Mouse (Mus musculus) megakaryocyte progenitor cell, adult 5-6 weeks (primary cell): ENCODE results near the gene 2410004B18Rik. TPM values are rescaled to one million over a fixed set of nuclear protein-coding genes. Genes with fewer than 3 reads are reported as not detected.
A peak's percentile ranks its signal among the peaks of the same experiment; 100 is the strongest.
"Not testable (repeated sequence)": the region's sequence is repeated elsewhere in the genome, so short reads cannot be mapped to it uniquely, and the experiment has no call there.

Source experiments
- ATAC-seq: replicated peaks from 2 replicates; pipeline ENCODE4 v1.8.0; 2016; ENCODE audit warnings: mild to moderate bottlenecking, moderate TSS enrichment, inconsistent platforms; ENCODE audit not compliant: poor library complexity
- total RNA-seq, 2 experiments: library from RNA; stranded (forward) in 1 of 2; stranded (reverse) in 1 of 2; fragments of 157-497, 149-512 nt in 1 of 2; fragments of 200-1000 nt in 1 of 2; gene quantifications; 2 replicates each; pipeline versions ENCODE4 v1.2.3 to v1.2.4; 2015 to 2017

Gene 2410004B18Rik
- total RNA-seq (2015), result 25.3 and 42.3 TPM in 2 replicates
- 13.3 and 14.0 TPM in 2 replicates for total RNA-seq (2017)

GRCm38 (mm10) chr3:145937505-145938404, at the start of gene 2410004B18Rik:
Gene 2410004B18Rik, plus strand, starts transcription at chr3:145938014.
- peak; percentile 80 for ATAC-seq

GRCm38 (mm10) chr3:145890346-145891132, 47.3 kb upstream of the 2410004B18Rik start:
- ATAC-seq, result no peak

- ATAC-seq, result no peak
These were observed 45.4 kb upstream of the 2410004B18Rik start for GRCm38 (mm10) chr3:145892451-145892850.

GRCm38 (mm10) chr3:145894131-145894530, 43.7 kb upstream of the 2410004B18Rik start:
- no peak for ATAC-seq

- ATAC-seq, result no peak
These were observed 40.1 kb upstream of the 2410004B18Rik start for GRCm38 (mm10) chr3:145897749-145898148.

GRCm38 (mm10) chr3:145899832-145900231, 38.0 kb upstream of the 2410004B18Rik start:
- no peak for ATAC-seq

GRCm38 (mm10) chr3:145903530-145903929, 34.3 kb upstream of the 2410004B18Rik start:
- no peak for ATAC-seq

GRCm38 (mm10) chr3:145904850-145905776, 32.7 kb upstream of the 2410004B18Rik start:
- ATAC-seq, result peak; percentile 80

- no peak for ATAC-seq
These were observed 31.2 kb upstream of the 2410004B18Rik start for GRCm38 (mm10) chr3:145906582-145906981.

GRCm38 (mm10) chr3:145912512-145912911, 25.3 kb upstream of the 2410004B18Rik start:
- ATAC-seq, result no peak

GRCm38 (mm10) chr3:145913263-145913662, 24.6 kb upstream of the 2410004B18Rik start:
- ATAC-seq, result no peak

GRCm38 (mm10) chr3:145913942-145914341, 23.9 kb upstream of the 2410004B18Rik start:
- not testable (repeated sequence) for ATAC-seq

- ATAC-seq, result 0 out of 2 replicates have a peak, but pooled peaks have one; percentile 50
These were observed 21.4 kb upstream of the 2410004B18Rik start for GRCm38 (mm10) chr3:145916374-145916773.

GRCm38 (mm10) chr3:145916826-145917225, 21.0 kb upstream of the 2410004B18Rik start:
- 0 out of 2 replicates have a peak, but pooled peaks have one; percentile 4 for ATAC-seq

- no peak for ATAC-seq
These were observed 15.6 kb upstream of the 2410004B18Rik start, which contains the start of gene Bcl10 for GRCm38 (mm10) chr3:145922019-145922854. Gene Bcl10, plus strand, starts transcription at chr3:145922804.

GRCm38 (mm10) chr3:145922971-145923370, 14.8 kb upstream of the 2410004B18Rik start:
- ATAC-seq, result no peak

GRCm38 (mm10) chr3:145923874-145924577, 13.8 kb upstream of the 2410004B18Rik start:
- ATAC-seq, result peak; percentile 89

- peak; percentile 18 for ATAC-seq
These were observed 13.0 kb upstream of the 2410004B18Rik start for GRCm38 (mm10) chr3:145924649-145925337.
